16 mouse cellular contexts compared by ENCODE assay signal in genomic region chr7:125714803-125715202, GRCm38 (mm10).
"Had no signal": no experiment of that assay in that cellular context is flagged by ENCODE, and none has a peak within 500 bp of the region (broad histone marks: within the 10 kb centered on the region; RNA-seq: fewer than 3 reads in every experiment).

No protein-coding gene starts in this region.

- H3K27me3 ChIP-seq: liver, embryonic 13.5 days; stomach, embryonic 15.5 days had no signal

- DNase-seq: kidney, adult 9 months; kidney, postnatal 14 days; kidney, postnatal 4 days; layer of hippocampus, adult 9-11 months; layer of hippocampus, postnatal 36 days; liver, embryonic 13.5 days; lung, adult 2 months; lung, postnatal 14 days; lung, postnatal 4 days; midbrain, embryonic 14.5 days; right cerebral cortex, postnatal 14 days; spleen, adult 18-20 months; thymus, postnatal 36 days had no signal

- H3K9ac ChIP-seq: liver, embryonic 13.5 days; stomach, embryonic 15.5 days had no signal

- H3K36me3 ChIP-seq: liver, embryonic 13.5 days; stomach, embryonic 15.5 days had no signal

- H3K9me3 ChIP-seq: liver, embryonic 13.5 days; stomach, embryonic 15.5 days had no signal

- H3K4me2 ChIP-seq: liver, embryonic 13.5 days; midbrain, embryonic 11.5 days; stomach, embryonic 15.5 days had no signal

- H3K4me3 ChIP-seq: left cerebral cortex, adult 2 months; liver, embryonic 13.5 days; stomach, embryonic 15.5 days had no signal

- H3K27ac ChIP-seq: left cerebral cortex, adult 2 months; liver, embryonic 13.5 days; stomach, embryonic 15.5 days had no signal
